Mouse (Mus musculus): Measurements from ENCODE around the gene Zfp141. TPM values are rescaled to one million over a fixed set of nuclear protein-coding genes. Genes with fewer than 3 reads are reported as not detected.
"Not testable (repeated sequence)": the region's sequence is repeated elsewhere in the genome, so short reads cannot be mapped to it uniquely, and the experiment has no call there.

Zfp141 gene
- 22.3 and 29.0 TPM in 2 replicates for total RNA-seq (2014; rRNA removed)
- polyA plus RNA-seq (2015; fragmentation: Nextera tagmentation; extraction: Ambion mirVana) = 8.4 and 9.9 TPM in 2 replicates

GRCm38 (mm10) chr7:42505588-42505987 lies at the start of gene Zfp141:
Gene Zfp141, minus strand, starts transcription at chr7:42505740.
- Histone ChIP-seq H3K27ac (ENCODE audit: low read depth, low read length) (peak within 1 kb of the TSS; percentile 47; the same call in 1 of the 2 replicates), H3K9ac (peak within 1 kb of the TSS; percentile 67), H3K4me2 (ENCODE audit: low read depth) (peak within 1 kb of the TSS; percentile 57), H3K4me3 (ENCODE audit: low read depth, low read length) (peak within 1 kb of the TSS; percentile 60)
- H3K4me1 ChIP-seq (ENCODE audit: insufficient read depth); H3K9me3 ChIP-seq (ENCODE audit: low read length); H3K27me3 ChIP-seq (ENCODE audit: insufficient read depth, low read length); H3K36me3 ChIP-seq (ENCODE audit: insufficient read depth): not testable (repeated sequence)
- peak; percentile 98 for ATAC-seq
- 4% methylated on average over 18 of the region's 18 CpGs for WGBS
- DNase-seq = peak; percentile 94
- TF ChIP-seq CTCF (IDR thresholded peaks at IDR 0.05; ENCODE audit: low read depth) = peak; percentile 41

DNA sequence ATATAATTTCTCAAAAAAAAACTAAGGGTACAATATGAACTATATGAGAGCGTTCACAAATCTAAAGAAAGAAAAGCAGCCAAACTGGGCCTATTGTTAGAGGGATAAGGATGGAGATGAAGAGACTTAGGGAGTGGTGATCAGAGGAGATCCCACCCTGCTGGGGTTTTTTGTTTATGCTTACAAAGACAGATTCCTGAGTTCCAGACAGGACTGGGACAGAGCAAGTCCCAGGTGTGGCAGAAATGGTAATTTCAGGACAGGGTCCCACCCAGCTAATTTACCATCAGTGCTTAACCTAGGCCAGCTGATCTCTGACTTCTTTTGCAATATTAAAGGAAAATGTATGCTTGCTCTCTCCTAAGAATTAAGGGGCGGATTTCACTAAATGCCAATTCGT lies 46.2 kb upstream of the Zfp141 start:
- no peak overlapping the region for H3K9ac ChIP-seq
- TF ChIP-seq CTCF (IDR thresholded peaks at IDR 0.05; ENCODE audit: low read depth) = no peak

DNA sequence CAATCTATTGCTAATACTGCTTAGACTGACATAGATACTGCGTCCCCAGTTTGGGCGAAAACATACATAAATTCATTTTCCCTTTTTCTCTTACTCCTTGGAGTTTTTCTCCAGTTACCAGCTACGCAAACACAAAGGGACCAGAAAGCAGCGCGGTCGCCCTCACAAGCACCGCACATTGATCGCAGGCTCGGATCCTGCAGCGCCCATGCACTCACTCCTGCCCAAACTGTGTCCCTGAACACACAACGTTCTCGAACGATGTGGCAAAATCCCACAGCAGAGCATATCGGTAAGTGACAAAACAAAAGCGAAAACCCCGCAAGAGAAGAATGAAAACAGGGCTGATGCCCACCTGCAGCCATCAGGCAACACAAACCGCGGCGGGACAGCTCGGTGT lies 354 bp downstream of the Zfp141 start:
- Histone ChIP-seq H3K27ac (ENCODE audit: low read depth, low read length) (peak overlapping the region; percentile 47; the same call in 1 of the 2 replicates), H3K36me3 (ENCODE audit: insufficient read depth) (no peaks in the 10 kb centered on the region), H3K27me3 (ENCODE audit: insufficient read depth, low read length) (no peaks in the 10 kb centered on the region), H3K4me3 (ENCODE audit: low read depth, low read length) (peak overlapping the region; percentile 60), H3K9ac (peak overlapping the region; percentile 67), H3K4me1 (ENCODE audit: insufficient read depth) (0 out of 2 replicates have a peak, but pooled peaks cover 4% of the 10 kb centered on the region), H3K4me2 (ENCODE audit: low read depth) (peak overlapping the region; percentile 57), H3K9me3 (ENCODE audit: low read length) (no peaks in the 10 kb centered on the region)
- no peak for TF ChIP-seq CTCF (IDR thresholded peaks at IDR 0.05; ENCODE audit: low read depth)
- DNase-seq = no peak
- WGBS = 2% methylated on average over 20 of the region's 20 CpGs
- peak; percentile 77 for ATAC-seq

More for the DNA sequence above, 46.2 kb upstream of the Zfp141 start:
- H3K4me1 ChIP-seq (ENCODE audit: insufficient read depth) = no peaks in the 10 kb centered on the region
- H3K27me3 ChIP-seq (ENCODE audit: insufficient read depth, low read length) = no peaks in the 10 kb centered on the region
- H3K4me2 ChIP-seq (ENCODE audit: low read depth) = no peak overlapping the region
- ATAC-seq = no peak
- DNase-seq = no peak
- no peak overlapping the region for H3K27ac ChIP-seq (ENCODE audit: low read depth, low read length)
- no peaks in the 10 kb centered on the region for H3K36me3 ChIP-seq (ENCODE audit: insufficient read depth)
- WGBS = 84% methylated on average over 3 of the region's 3 CpGs
- H3K9me3 ChIP-seq (ENCODE audit: low read length) = peaks cover 1% of the 10 kb centered on the region; the same call in 1 of the 2 replicates
- no peak overlapping the region for H3K4me3 ChIP-seq (ENCODE audit: low read depth, low read length)

- WGBS = 98% methylated on average over 5 of the region's 5 CpGs
- Histone ChIP-seq H3K27me3 (ENCODE audit: insufficient read depth, low read length) (no peaks in the 10 kb centered on the region), H3K4me3 (ENCODE audit: low read depth, low read length) (no peak overlapping the region), H3K4me1 (ENCODE audit: insufficient read depth) (no peaks in the 10 kb centered on the region), H3K4me2 (ENCODE audit: low read depth) (no peak overlapping the region), H3K9ac (no peak overlapping the region), H3K27ac (ENCODE audit: low read depth, low read length) (no peak overlapping the region), H3K36me3 (ENCODE audit: insufficient read depth) (peaks cover 3% of the 10 kb centered on the region; the same call in 1 of the 2 replicates), H3K9me3 (ENCODE audit: low read length) (no peaks in the 10 kb centered on the region)
- ATAC-seq = no peak
- no peak for TF ChIP-seq CTCF (IDR thresholded peaks at IDR 0.05; ENCODE audit: low read depth)
- DNase-seq = no peak
Measured at GRCm38 (mm10) chr7:42498248-42498647, 7.3 kb downstream of the Zfp141 start.

DNA sequence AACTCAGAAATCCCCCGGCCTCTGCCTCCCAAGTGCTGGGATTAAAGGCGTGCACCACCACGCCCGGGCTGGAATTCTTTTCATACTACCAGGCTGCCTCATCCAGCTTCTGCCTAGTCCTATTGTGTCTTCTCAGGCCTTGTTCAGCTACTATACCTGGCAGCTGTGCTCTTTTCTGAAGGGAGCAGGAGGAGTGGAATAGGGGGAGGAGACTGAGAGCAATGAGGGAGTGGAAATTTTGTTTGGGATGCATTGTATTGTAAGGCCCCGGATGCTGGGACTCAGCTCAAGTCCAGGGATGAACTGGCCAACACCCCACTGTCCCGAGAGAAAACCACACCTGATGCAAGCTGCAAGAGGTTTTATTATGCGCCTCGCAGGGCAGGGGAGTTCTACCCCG lies 8.2 kb downstream of the Zfp141 start:
- Histone ChIP-seq H3K4me1 (ENCODE audit: insufficient read depth) (no peaks in the 10 kb centered on the region), H3K36me3 (ENCODE audit: insufficient read depth) (peaks cover 3% of the 10 kb centered on the region; the same call in 1 of the 2 replicates), H3K4me2 (ENCODE audit: low read depth) (no peak overlapping the region), H3K4me3 (ENCODE audit: low read depth, low read length) (no peak overlapping the region), H3K27ac (ENCODE audit: low read depth, low read length) (no peak overlapping the region), H3K9ac (no peak overlapping the region), H3K9me3 (ENCODE audit: low read length) (no peaks in the 10 kb centered on the region), H3K27me3 (ENCODE audit: insufficient read depth, low read length) (no peaks in the 10 kb centered on the region)
- 95% methylated on average over 9 of the region's 9 CpGs for WGBS
- ATAC-seq = no peak
- TF ChIP-seq CTCF (IDR thresholded peaks at IDR 0.05; ENCODE audit: low read depth) = no peak
- no peak for DNase-seq

- Histone ChIP-seq H3K9me3 (ENCODE audit: low read length) (no peaks in the 10 kb centered on the region), H3K4me2 (ENCODE audit: low read depth) (no peak overlapping the region), H3K4me1 (ENCODE audit: insufficient read depth) (no peaks in the 10 kb centered on the region), H3K27me3 (ENCODE audit: insufficient read depth, low read length) (no peaks in the 10 kb centered on the region), H3K9ac (no peak overlapping the region), H3K36me3 (ENCODE audit: insufficient read depth) (peaks cover 3% of the 10 kb centered on the region; the same call in 1 of the 2 replicates), H3K4me3 (ENCODE audit: low read depth, low read length) (no peak overlapping the region), H3K27ac (ENCODE audit: low read depth, low read length) (no peak overlapping the region)
- TF ChIP-seq CTCF (IDR thresholded peaks at IDR 0.05; ENCODE audit: low read depth) = no peak
- no peak for ATAC-seq
- 100% methylated on average over 1 of the region's 1 CpGs for WGBS
- no peak for DNase-seq
Measured at GRCm38 (mm10) chr7:42496202-42496601, 9.3 kb downstream of the Zfp141 start.

- no peak overlapping the region for H3K4me2 ChIP-seq (ENCODE audit: low read depth)
- H3K4me1 ChIP-seq (ENCODE audit: insufficient read depth) = no peaks in the 10 kb centered on the region
- ATAC-seq (no peak), DNase-seq (no peak)
- no peak overlapping the region for H3K9ac ChIP-seq
- 92% methylated on average over 5 of the region's 5 CpGs for WGBS
- no peak for TF ChIP-seq CTCF (IDR thresholded peaks at IDR 0.05; ENCODE audit: low read depth)
- H3K27ac ChIP-seq (ENCODE audit: low read depth, low read length) = no peak overlapping the region
- H3K9me3 ChIP-seq (ENCODE audit: low read length) = no peaks in the 10 kb centered on the region
- H3K36me3 ChIP-seq (ENCODE audit: insufficient read depth) = peaks cover 22% of the 10 kb centered on the region
- H3K27me3 ChIP-seq (ENCODE audit: insufficient read depth, low read length) = no peaks in the 10 kb centered on the region
- no peak overlapping the region for H3K4me3 ChIP-seq (ENCODE audit: low read depth, low read length)
Measured at GRCm38 (mm10) chr7:42490859-42491258, 14.7 kb downstream of the Zfp141 start.

Data from forebrain, postnatal 0 days (tissue).